Mouse (Mus musculus) forebrain, embryonic 14.5 days (tissue): Measurements from ENCODE around the gene Scml4. TPM values are rescaled to one million over a fixed set of nuclear protein-coding genes. Genes with fewer than 3 reads are reported as not detected.
A peak's percentile ranks its signal among the peaks of the same experiment; 100 is the strongest.

Experiments used
- ATAC-seq: fragments of 200-750 bp; cut with Nextera tagmentation; 2 replicates; pipeline ENCODE4 v1.8.0; 2017; ENCODE audit warnings: mild to moderate bottlenecking, moderate library complexity
- DNase-seq: peaks from one replicate; pipeline ENCODE4 v3.0.0-alpha.2; 2015; ENCODE audit warnings: low spot score
- H3K27ac ChIP-seq: fragments of 300-500 bp; sonication (generic); 2 replicates; pipeline ENCODE4 v1.5.1; 2014; ENCODE audit warnings: low read depth, mild to moderate bottlenecking, control low read depth, low read length, moderate library complexity
- H3K27me3 ChIP-seq: fragments of 300-500 bp; sonication (generic); replicated peaks from 2 replicates; pipeline ENCODE4 v1.6.1; 2014; ENCODE audit warnings: low read length, control low read depth, mixed read lengths; ENCODE audit not compliant: control insufficient read depth, insufficient read depth
- H3K36me3 ChIP-seq: fragments of 300-500 bp; sonication (generic); 2 replicates; pipeline ENCODE4 v1.6.1; 2014; ENCODE audit warnings: low read length, control low read depth; ENCODE audit not compliant: control insufficient read depth, insufficient read depth
- H3K4me1 ChIP-seq: fragments of 300-500 bp; sonication (generic); 2 replicates; pipeline ENCODE4 v1.6.1; 2014; ENCODE audit warnings: antibody characterized with exemption, low read length, control low read depth; ENCODE audit not compliant: control insufficient read depth, insufficient read depth
- H3K4me2 ChIP-seq: fragments of 300-500 bp; sonication (generic); 2 replicates; pipeline ENCODE4 v1.6.1; 2014; ENCODE audit warnings: mild to moderate bottlenecking, control low read depth, low read length
- H3K4me3 ChIP-seq: fragments of 300-500 bp; sonication (generic); 2 replicates; pipeline ENCODE4 v1.5.1; 2014; ENCODE audit warnings: low read depth, low read length, control low read depth
- H3K9ac ChIP-seq: fragments of 300-500 bp; sonication (generic); 2 replicates; pipeline ENCODE4 v1.6.1; 2014; ENCODE audit warnings: mild to moderate bottlenecking, low read length, control low read depth, moderate library complexity
- H3K9me3 ChIP-seq: fragments of 300-500 bp; sonication (generic); replicated peaks from 2 replicates; pipeline ENCODE4 v1.6.1; 2016; ENCODE audit warnings: low read length, control low read depth, mixed read lengths; ENCODE audit not compliant: control insufficient read depth
- WGBS: fragments of 180-500 bp; shearing (Covaris S2); extraction: QIAGEN DNeasy Blood & Tissue Kit; methylation state at CpG from one replicate; pipeline ENCODE4 v1.1.7; 2014; 5-methylcytosine and 5-hydroxymethylcytosine counted together
- polyA plus RNA-seq: library from polyadenylated mRNA; unstranded; fragments of >200 nt; fragmentation: Nextera tagmentation; extraction: Ambion mirVana; gene quantifications from 2 replicates; pipeline ENCODE4 v1.2.1, GENCODE M21; 2014

The Scml4 gene
- polyA plus RNA-seq, 1 experiment from 2014 or later: 4.9 TPM

GRCm38 (mm10) chr10:42991018-42991417, 130.8 kb downstream of the Scml4 start:
- Histone ChIP-seq H3K36me3 (no peaks in the 10 kb centered on the region), H3K4me2 (no peak overlapping the region), H3K4me3 (no peak overlapping the region), H3K27me3 (no peaks in the 10 kb centered on the region), H3K27ac (no peak overlapping the region), H3K9me3 (no peaks in the 10 kb centered on the region), H3K9ac (no peak overlapping the region), H3K4me1 (peaks cover 6% of the 10 kb centered on the region; the same call in 1 of the 2 replicates)
- ATAC-seq: no peak
- no peak for DNase-seq
- WGBS: 69% methylated on average over 9 of the region's 9 CpGs

GRCm38 (mm10) chr10:42994331-42994782, 134.2 kb downstream of the Scml4 start:
- Histone ChIP-seq H3K27ac (no peak overlapping the region), H3K36me3 (no peaks in the 10 kb centered on the region), H3K4me3 (no peak overlapping the region), H3K4me1 (peaks cover 6% of the 10 kb centered on the region; the same call in 1 of the 2 replicates), H3K4me2 (0 out of 2 replicates have a peak overlapping the region, but pooled peaks have one; percentile 16), H3K27me3 (no peaks in the 10 kb centered on the region), H3K9ac (no peak overlapping the region), H3K9me3 (no peaks in the 10 kb centered on the region)
- ATAC-seq: peak; percentile 33; the same call in 1 of the 2 replicates
- DNase-seq: no peak
- WGBS: 30% methylated on average over 13 of the region's 13 CpGs

- ATAC-seq: no peak
- H3K4me3 ChIP-seq: no peak overlapping the region
- no peak overlapping the region for H3K27ac ChIP-seq
- no peaks in the 10 kb centered on the region for H3K36me3 ChIP-seq
- WGBS: 59% methylated on average over 13 of the region's 13 CpGs
- no peak overlapping the region for H3K9ac ChIP-seq
- no peaks in the 10 kb centered on the region for H3K27me3 ChIP-seq
- no peaks in the 10 kb centered on the region for H3K9me3 ChIP-seq
- no peak overlapping the region for H3K4me2 ChIP-seq
- DNase-seq: no peak
- H3K4me1 ChIP-seq: peaks cover 6% of the 10 kb centered on the region; the same call in 1 of the 2 replicates
Observed at GRCm38 (mm10) chr10:42995484-42995895, 135.3 kb downstream of the Scml4 start.

- 90% methylated on average over 2 of the region's 2 CpGs for WGBS
- ATAC-seq (no peak), DNase-seq (no peak)
Observed at GRCm38 (mm10) chr10:42997278-42997677, 137.1 kb downstream of the Scml4 start.

GRCm38 (mm10) chr10:42999324-42999723, 139.2 kb downstream of the Scml4 start:
- Histone ChIP-seq H3K4me3 (no peak overlapping the region), H3K27me3 (no peaks in the 10 kb centered on the region), H3K36me3 (0 out of 2 replicates have a peak, but pooled peaks cover 2% of the 10 kb centered on the region), H3K4me1 (peaks cover 10% of the 10 kb centered on the region; the same call in 1 of the 2 replicates), H3K9ac (no peak overlapping the region), H3K9me3 (no peaks in the 10 kb centered on the region), H3K27ac (no peak overlapping the region), H3K4me2 (no peak overlapping the region)
- ATAC-seq (no peak), DNase-seq (no peak)
- 92% methylated on average over 10 of the region's 10 CpGs for WGBS

More at GRCm38 (mm10) chr10:42997278-42997677, 137.1 kb downstream of the Scml4 start:
- no peaks in the 10 kb centered on the region for H3K9me3 ChIP-seq
- H3K4me1 ChIP-seq: peaks cover 8% of the 10 kb centered on the region
- H3K27ac ChIP-seq: no peak overlapping the region
- no peak overlapping the region for H3K4me3 ChIP-seq
- H3K27me3 ChIP-seq: no peaks in the 10 kb centered on the region
- H3K4me2 ChIP-seq: no peak overlapping the region
- no peaks in the 10 kb centered on the region for H3K36me3 ChIP-seq
- H3K9ac ChIP-seq: no peak overlapping the region

- Histone ChIP-seq H3K9me3 (no peaks in the 10 kb centered on the region), H3K4me3 (no peak overlapping the region), H3K4me2 (no peak overlapping the region), H3K4me1 (peaks cover 7% of the 10 kb centered on the region; the same call in 1 of the 2 replicates), H3K27ac (no peak overlapping the region), H3K36me3 (0 out of 2 replicates have a peak, but pooled peaks cover 2% of the 10 kb centered on the region), H3K27me3 (no peaks in the 10 kb centered on the region), H3K9ac (no peak overlapping the region)
- no peak for ATAC-seq
- 85% methylated on average over 3 of the region's 3 CpGs for whole genome bisulfite sequencing
- no peak for DNase-seq
Observed at GRCm38 (mm10) chr10:43001433-43001832, 141.3 kb downstream of the Scml4 start.

GRCm38 (mm10) chr10:43002066-43002678, 142.0 kb downstream of the Scml4 start:
- Histone ChIP-seq H3K27me3 (no peaks in the 10 kb centered on the region), H3K4me3 (no peak overlapping the region), H3K4me1 (peaks cover 7% of the 10 kb centered on the region; the same call in 1 of the 2 replicates), H3K36me3 (0 out of 2 replicates have a peak, but pooled peaks cover 2% of the 10 kb centered on the region), H3K9ac (no peak overlapping the region), H3K9me3 (no peaks in the 10 kb centered on the region), H3K4me2 (peak overlapping the region; percentile 34), H3K27ac (no peak overlapping the region)
- ATAC-seq: no peak
- peak; percentile 29 for DNase-seq
- WGBS: 21% methylated on average over 13 of the region's 13 CpGs

GRCm38 (mm10) chr10:43002721-43003465, 142.7 kb downstream of the Scml4 start:
- Histone ChIP-seq H3K36me3 (0 out of 2 replicates have a peak, but pooled peaks cover 2% of the 10 kb centered on the region), H3K4me1 (peaks cover 7% of the 10 kb centered on the region; the same call in 1 of the 2 replicates), H3K4me3 (no peak overlapping the region), H3K9ac (no peak overlapping the region), H3K9me3 (no peaks in the 10 kb centered on the region), H3K4me2 (peak overlapping the region; percentile 34), H3K27me3 (no peaks in the 10 kb centered on the region), H3K27ac (no peak overlapping the region)
- ATAC-seq: no peak
- no peak for DNase-seq
- 14% methylated on average over 25 of the region's 25 CpGs for WGBS

- no peaks in the 10 kb centered on the region for H3K9me3 ChIP-seq
- no peaks in the 10 kb centered on the region for H3K27me3 ChIP-seq
- WGBS: 60% methylated on average over 5 of the region's 5 CpGs
- peaks cover 7% of the 10 kb centered on the region; the same call in 1 of the 2 replicates for H3K4me1 ChIP-seq
- no peak overlapping the region for H3K4me3 ChIP-seq
- no peak overlapping the region for H3K4me2 ChIP-seq
- H3K27ac ChIP-seq: no peak overlapping the region
- 0 out of 2 replicates have a peak, but pooled peaks cover 2% of the 10 kb centered on the region for H3K36me3 ChIP-seq
- no peak overlapping the region for H3K9ac ChIP-seq
- DNase-seq (no peak), ATAC-seq (no peak)
Observed at GRCm38 (mm10) chr10:43003466-43003757, 143.2 kb downstream of the Scml4 start.
